Mouse (Mus musculus): ENCODE measurements around the gene Gm2916. TPM values are rescaled to one million over a fixed set of nuclear protein-coding genes. Genes with fewer than 3 reads are reported as not detected.
"Not testable (repeated sequence)": the region's sequence is repeated elsewhere in the genome, so short reads cannot be mapped to it uniquely, and the experiment has no call there.

The Gm2916 gene
- 0.13 TPM in 1 of 2 replicates, not detected in the other for polyA plus RNA-seq (2016; fragmentation: Nextera tagmentation; extraction: Ambion mirVana)

DNA sequence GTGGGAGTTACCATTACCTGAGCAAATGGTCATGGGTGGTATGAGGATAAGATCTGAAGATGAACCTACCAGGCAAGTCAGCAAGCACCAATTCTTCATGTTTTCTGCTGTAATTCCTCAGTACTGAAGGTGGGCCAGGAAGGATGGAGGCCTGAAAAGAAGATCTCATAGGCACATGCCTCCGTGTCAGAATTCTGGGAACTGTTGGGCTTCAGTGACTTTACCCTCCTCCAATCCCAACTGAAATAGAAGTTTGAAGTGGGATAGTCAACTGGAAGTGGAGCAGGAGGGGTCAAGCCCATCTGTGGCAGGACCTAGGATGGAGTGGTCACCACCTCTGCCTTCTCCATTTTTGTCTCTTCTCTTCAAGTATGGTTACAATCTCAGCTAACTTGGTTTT, at the start of gene Gm2916:
TSS of gene Gm2916 (plus strand) at position 301 of the 400 bp plus-strand sequence.
- not testable (repeated sequence) for H3K27ac ChIP-seq; H3K4me1 ChIP-seq (replicated peaks); H3K4me3 ChIP-seq (replicated peaks); ATAC-seq (ENCODE audit: insufficient number of reproducible peaks, insufficient read depth, low FRiP score, low TSS enrichment, low read depth); H3K36me3 ChIP-seq; H3K9ac ChIP-seq (replicated peaks); H3K4me2 ChIP-seq; H3K27me3 ChIP-seq; H3K9me3 ChIP-seq
- WGBS, result no CpG with 5 or more reads among the region's 1 CpGs

DNA sequence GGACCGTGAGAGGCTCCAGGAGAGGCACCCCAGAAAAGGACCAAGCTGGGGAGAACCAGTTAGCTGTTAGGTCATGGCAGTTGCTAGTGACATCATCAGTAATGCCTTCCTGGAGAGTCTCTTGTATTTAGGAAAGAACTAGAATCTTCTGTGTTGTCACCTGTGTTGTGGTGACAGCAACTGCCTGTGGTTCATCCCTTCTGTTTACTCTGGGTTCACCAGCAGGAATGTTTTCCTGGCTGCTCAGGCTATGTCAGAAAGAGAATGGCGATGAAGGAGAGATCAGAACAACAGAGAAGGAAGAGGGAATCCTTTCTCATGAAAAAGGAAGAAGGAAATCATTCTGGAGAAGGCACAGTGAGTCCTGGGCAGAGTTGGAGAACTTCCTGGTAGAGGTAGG, 38.0 kb upstream of the Gm2916 start, which contains the start of gene Gm3033:
TSS of gene Gm3033 (plus strand) at position 301 of the 400 bp plus-strand sequence.
- not testable (repeated sequence) for H3K4me2 ChIP-seq; H3K27ac ChIP-seq; H3K4me1 ChIP-seq (replicated peaks); H3K4me3 ChIP-seq (replicated peaks); H3K27me3 ChIP-seq; H3K36me3 ChIP-seq; H3K9me3 ChIP-seq; ATAC-seq (ENCODE audit: insufficient number of reproducible peaks, insufficient read depth, low FRiP score, low TSS enrichment, low read depth); H3K9ac ChIP-seq (replicated peaks)
- WGBS, result no CpG with 5 or more reads among the region's 2 CpGs

DNA sequence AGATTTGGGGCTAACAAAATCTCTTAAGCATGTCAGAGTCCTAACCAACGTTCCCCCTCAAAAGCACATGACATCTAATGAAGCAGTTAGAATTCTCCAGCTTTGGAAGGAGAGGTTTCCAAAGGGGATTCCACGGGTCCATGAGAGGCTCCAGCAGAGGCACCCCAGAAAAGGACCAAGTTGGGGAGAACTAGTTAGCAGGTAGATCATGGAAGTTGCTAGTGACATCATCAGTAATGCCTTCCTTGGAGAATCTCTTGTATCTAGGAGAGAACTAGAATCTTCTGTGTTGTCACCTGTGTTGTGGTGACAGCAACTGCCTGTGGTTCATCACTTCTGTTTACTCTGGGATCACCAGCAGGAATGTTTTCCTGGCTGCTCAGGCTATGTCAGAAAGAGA, 47.5 kb downstream of the Gm2916 start, which contains the start of gene Gm3029:
TSS of gene Gm3029 (plus strand) at position 301 of the 400 bp plus-strand sequence.
- not testable (repeated sequence) for H3K4me3 ChIP-seq (replicated peaks); H3K9me3 ChIP-seq; H3K4me2 ChIP-seq; H3K27me3 ChIP-seq; H3K36me3 ChIP-seq; ATAC-seq (ENCODE audit: insufficient number of reproducible peaks, insufficient read depth, low FRiP score, low TSS enrichment, low read depth); H3K27ac ChIP-seq; H3K9ac ChIP-seq (replicated peaks); H3K4me1 ChIP-seq (replicated peaks)
- WGBS, result 82% methylated on average over 1 of the region's 2 CpGs

DNA sequence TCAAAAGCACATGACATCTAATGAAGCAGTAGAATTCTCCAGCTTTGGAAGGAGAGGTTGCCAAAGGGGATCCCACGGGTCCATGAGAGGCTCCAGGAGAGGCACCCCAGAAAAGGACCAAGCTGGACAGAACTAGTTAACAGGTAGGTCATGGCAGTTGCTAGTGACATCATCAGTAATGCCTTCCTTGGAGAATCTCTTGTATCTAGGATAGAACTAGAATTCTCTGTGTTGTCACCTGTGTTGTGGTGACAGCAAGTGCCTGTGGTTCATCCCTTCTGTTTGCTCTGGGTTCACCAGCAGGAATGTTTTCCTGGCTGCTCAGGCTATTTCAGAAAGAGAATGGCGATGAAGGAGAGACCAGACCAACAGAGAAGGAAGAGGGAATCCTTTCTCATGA, 79.3 kb downstream of the Gm2916 start, which contains the start of gene Gm3095:
TSS of gene Gm3095 (plus strand) at position 301 of the 400 bp plus-strand sequence.
- H3K27ac ChIP-seq; H3K9me3 ChIP-seq; H3K4me1 ChIP-seq (replicated peaks); H3K27me3 ChIP-seq; H3K4me2 ChIP-seq; H3K36me3 ChIP-seq; ATAC-seq (ENCODE audit: insufficient number of reproducible peaks, insufficient read depth, low FRiP score, low TSS enrichment, low read depth); H3K9ac ChIP-seq (replicated peaks); H3K4me3 ChIP-seq (replicated peaks): not testable (repeated sequence)
- WGBS, result no CpG with 5 or more reads among the region's 2 CpGs

Other genes starting within 250 kb of the Gm2916 start
- not detected in 2 replicates for gene Gm3012, start 249.7 kb upstream of the Gm2916 start, polyA plus RNA-seq (2016; fragmentation: Nextera tagmentation; extraction: Ambion mirVana)
- gene Gm3020, start 232.1 kb upstream of the Gm2916 start, polyA plus RNA-seq (2016; fragmentation: Nextera tagmentation; extraction: Ambion mirVana), result 0.97 and 1.4 TPM in 2 replicates
- not detected in 2 replicates for gene Gm3043, start 195.4 kb upstream of the Gm2916 start, polyA plus RNA-seq (2016; fragmentation: Nextera tagmentation; extraction: Ambion mirVana)
- 0.23 and 0.45 TPM in 2 replicates for gene Gm3002, start 74.1 kb upstream of the Gm2916 start, polyA plus RNA-seq (2016; fragmentation: Nextera tagmentation; extraction: Ambion mirVana)
- gene Gm3033, start 37.9 kb upstream of the Gm2916 start, polyA plus RNA-seq (2016; fragmentation: Nextera tagmentation; extraction: Ambion mirVana), result not detected in 2 replicates
- gene Gm3029, start 47.6 kb downstream of the Gm2916 start, polyA plus RNA-seq (2016; fragmentation: Nextera tagmentation; extraction: Ambion mirVana), result not detected in 2 replicates
- gene Gm3095, start 79.4 kb downstream of the Gm2916 start, polyA plus RNA-seq (2016; fragmentation: Nextera tagmentation; extraction: Ambion mirVana), result not detected in 2 replicates
- gene Gm3099, start 114.2 kb downstream of the Gm2916 start, polyA plus RNA-seq (2016; fragmentation: Nextera tagmentation; extraction: Ambion mirVana), result not detected in 2 replicates
- 0.40 and 0.60 TPM in 2 replicates for gene Gm5796, start 139.8 kb downstream of the Gm2916 start, polyA plus RNA-seq (2016; fragmentation: Nextera tagmentation; extraction: Ambion mirVana)
- not detected in 2 replicates for gene Gm3115, start 199.9 kb downstream of the Gm2916 start, polyA plus RNA-seq (2016; fragmentation: Nextera tagmentation; extraction: Ambion mirVana)
- 0.78 and 1.2 TPM in 2 replicates for gene Gm8108, start 226.4 kb downstream of the Gm2916 start, polyA plus RNA-seq (2016; fragmentation: Nextera tagmentation; extraction: Ambion mirVana)

All from limb, embryonic 12.5 days (tissue).